ENCODE assay signal across 8 mouse cellular contexts in the genomic region with DNA sequence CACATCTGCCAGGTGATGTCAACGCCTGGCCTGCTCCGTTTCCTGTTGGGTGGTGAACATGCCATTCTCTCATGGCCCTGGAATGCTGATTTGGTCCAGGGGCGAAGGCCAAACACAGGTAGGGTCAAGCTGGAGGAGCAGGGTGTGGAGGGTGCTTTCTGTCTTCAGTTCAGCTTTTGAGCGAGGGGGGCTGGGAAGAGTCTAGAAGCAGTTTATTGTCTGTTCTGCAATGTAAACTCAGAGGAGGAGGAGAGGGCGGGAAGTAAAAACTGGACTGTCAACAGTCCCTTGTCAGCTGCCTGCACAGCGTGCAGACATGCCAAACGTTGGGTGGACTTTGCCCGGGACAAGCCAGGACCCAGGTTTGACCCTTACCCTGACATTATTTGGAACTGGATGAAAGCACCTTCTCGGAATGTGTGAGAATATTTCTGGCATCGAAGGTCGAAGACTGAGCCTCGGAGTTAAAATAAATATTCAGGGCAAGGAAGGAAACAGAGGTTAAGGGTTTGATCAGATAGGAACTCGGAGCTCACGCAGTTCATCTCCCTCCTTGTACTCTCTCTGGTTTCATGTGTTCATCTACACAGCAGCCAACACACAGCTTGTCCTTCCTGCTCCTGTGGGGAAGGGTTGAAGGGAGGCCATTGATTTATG.
DNase-seq lines count a peak whose midpoint lies in the region; ATAC-seq lines count a peak whose summit lies in the region.

No protein-coding gene starts in this region.

- peaks cover 20% of the 10 kb centered on the region for H3K4me1 ChIP-seq in heart, embryonic 15.5 days (replicated peaks)
- no peaks in the 10 kb centered on the region for H3K4me1 ChIP-seq in forebrain, embryonic 14.5 days (ENCODE audit: control insufficient read depth, insufficient read depth, low read length)

- ATAC-seq in heart, embryonic 15.5 days (replicated peaks; ENCODE audit: insufficient number of reproducible peaks, insufficient read depth, low FRiP score, low read depth), result peak; percentile 70
- no peak for ATAC-seq in forebrain, embryonic 14.5 days

- no peaks in the 10 kb centered on the region for H3K9me3 ChIP-seq in heart, embryonic 15.5 days (replicated peaks)
- no peaks in the 10 kb centered on the region for H3K9me3 ChIP-seq in forebrain, embryonic 14.5 days (replicated peaks; ENCODE audit: control insufficient read depth, low read length)

- no peaks in the 10 kb centered on the region for H3K27me3 ChIP-seq in heart, embryonic 15.5 days
- no peaks in the 10 kb centered on the region for H3K27me3 ChIP-seq in forebrain, embryonic 14.5 days (replicated peaks; ENCODE audit: control insufficient read depth, insufficient read depth, low read length)

- peak; percentile 16 for DNase-seq in thymus, postnatal 0 days (ENCODE audit: low spot score)
- no peak for DNase-seq in thymus, adult 18-20 months
- DNase-seq in kidney, postnatal 4 days, result peak; percentile 72 to 83
- peak; percentile 73 for DNase-seq in mesoderm, embryonic 11.5 days (ENCODE audit: low read depth, low spot score)
- DNase-seq in layer of hippocampus, postnatal 14 days (ENCODE audit: low spot score in 2 of 2), result no peak
- DNase-seq in cerebellum, adult 9-11 months, result no peak
- no peak for DNase-seq in forebrain, embryonic 14.5 days (ENCODE audit: low spot score)

- 11% methylated on average over 14 of the region's 14 CpGs for WGBS in heart, embryonic 15.5 days
- WGBS in forebrain, embryonic 14.5 days, result 77% methylated on average over 14 of the region's 14 CpGs

- H3K4me3 ChIP-seq in heart, embryonic 15.5 days, result no peak overlapping the region
- H3K4me3 ChIP-seq in forebrain, embryonic 14.5 days (ENCODE audit: low read depth, low read length), result no peak overlapping the region

- no peaks in the 10 kb centered on the region for H3K36me3 ChIP-seq in heart, embryonic 15.5 days
- H3K36me3 ChIP-seq in forebrain, embryonic 14.5 days (ENCODE audit: control insufficient read depth, insufficient read depth, low read length), result no peaks in the 10 kb centered on the region

- H3K27ac ChIP-seq in heart, embryonic 15.5 days, result peak overlapping the region; percentile 73
- H3K27ac ChIP-seq in forebrain, embryonic 14.5 days (ENCODE audit: low read depth, low read length), result no peak overlapping the region

- peak overlapping the region; percentile 21; the same call in 1 of the 2 replicates for H3K4me2 ChIP-seq in heart, embryonic 15.5 days
- H3K4me2 ChIP-seq in forebrain, embryonic 14.5 days (ENCODE audit: low read length), result no peak overlapping the region

- H3K9ac ChIP-seq in heart, embryonic 15.5 days, result no peak overlapping the region
- no peak overlapping the region for H3K9ac ChIP-seq in forebrain, embryonic 14.5 days (ENCODE audit: low read length)

Comparison
In these comparisons a context has a peak if more than half of its experiments do, and no peak if none do; other contexts are left out.
1. DNase-seq: peak in thymus, postnatal 0 days (single experiment), kidney, postnatal 4 days (2 of 2) and mesoderm, embryonic 11.5 days (single experiment); none in thymus, adult 18-20 months (0 of 2), layer of hippocampus, postnatal 14 days (0 of 2), cerebellum, adult 9-11 months (single experiment) and forebrain, embryonic 14.5 days (single experiment).